Mouse (Mus musculus): ENCODE measurements around the gene Fmo1.

DNA sequence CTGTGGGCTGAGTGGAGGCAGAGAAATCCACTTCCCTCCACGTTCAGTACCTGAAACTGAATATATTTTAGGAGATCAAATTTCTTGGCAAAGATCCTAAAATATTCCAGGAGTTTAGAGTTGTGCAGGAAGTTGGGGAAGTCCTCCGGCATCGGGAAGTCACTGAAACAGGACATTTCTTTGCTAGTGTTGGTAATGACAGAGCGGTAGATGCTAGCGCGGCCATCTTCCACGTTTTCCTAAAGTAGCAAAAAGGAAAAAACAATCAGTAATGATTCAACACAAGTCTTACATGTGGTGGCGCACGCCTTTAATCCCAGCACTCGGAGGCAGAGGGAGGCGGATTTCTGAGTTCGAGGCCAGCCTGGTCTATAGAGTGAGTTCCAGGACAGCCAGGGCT lies 22.2 kb upstream of the Fmo1 start:
- no peak for TF ChIP-seq MYOG (IDR thresholded peaks at IDR 0.05; ENCODE audit: control insufficient read depth in 1 of 3, insufficient read depth in 1 of 3, insufficient read length in 2 of 3, low read depth in 2 of 3)
- TF ChIP-seq POLR2A (IDR thresholded peaks at IDR 0.05; ENCODE audit: insufficient read length, low read depth) = no peak
- TF ChIP-seq MYOD1 (IDR thresholded peaks at IDR 0.05; ENCODE audit: control insufficient read depth in 1 of 3, insufficient read length in 2 of 3, low read depth in 2 of 3) = no peak
- TF ChIP-seq POLR2AphosphoS2 (IDR thresholded peaks at IDR 0.05; ENCODE audit: insufficient read length, low read depth) = no peak
